Mouse (Mus musculus): ENCODE results near the gene Magi1.

Magi1 gene

GRCm38 (mm10) chr6:94154854-94155601 lies 128.7 kb downstream of the Magi1 start:
- no peak for DNase-seq

DNA sequence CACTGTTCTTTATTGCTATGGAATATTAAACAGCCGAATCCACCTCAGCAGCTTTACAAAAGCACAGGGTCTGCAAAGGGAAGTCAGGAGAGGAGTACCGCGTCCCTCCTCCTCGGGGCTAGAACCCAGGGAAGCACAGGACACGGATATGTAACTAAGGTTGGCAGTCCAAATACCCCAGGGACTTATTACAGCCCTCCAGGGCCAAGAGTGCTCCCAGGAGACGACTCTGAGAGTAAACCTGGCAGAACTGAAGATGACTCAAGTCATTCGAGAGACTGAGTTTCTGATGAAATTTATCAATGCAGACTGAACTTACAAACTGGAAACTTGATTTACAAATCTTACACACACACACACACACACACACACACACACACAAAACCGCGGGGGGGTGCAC lies 130.8 kb downstream of the Magi1 start:
- no peak for DNase-seq

- no peak for DNase-seq
Measured at GRCm38 (mm10) chr6:94150876-94151275, 132.8 kb downstream of the Magi1 start.

- no peak for DNase-seq
Measured at GRCm38 (mm10) chr6:94149800-94150199, 133.9 kb downstream of the Magi1 start.

- no peak for DNase-seq
Measured at GRCm38 (mm10) chr6:94146206-94146493, 137.6 kb downstream of the Magi1 start.

DNA sequence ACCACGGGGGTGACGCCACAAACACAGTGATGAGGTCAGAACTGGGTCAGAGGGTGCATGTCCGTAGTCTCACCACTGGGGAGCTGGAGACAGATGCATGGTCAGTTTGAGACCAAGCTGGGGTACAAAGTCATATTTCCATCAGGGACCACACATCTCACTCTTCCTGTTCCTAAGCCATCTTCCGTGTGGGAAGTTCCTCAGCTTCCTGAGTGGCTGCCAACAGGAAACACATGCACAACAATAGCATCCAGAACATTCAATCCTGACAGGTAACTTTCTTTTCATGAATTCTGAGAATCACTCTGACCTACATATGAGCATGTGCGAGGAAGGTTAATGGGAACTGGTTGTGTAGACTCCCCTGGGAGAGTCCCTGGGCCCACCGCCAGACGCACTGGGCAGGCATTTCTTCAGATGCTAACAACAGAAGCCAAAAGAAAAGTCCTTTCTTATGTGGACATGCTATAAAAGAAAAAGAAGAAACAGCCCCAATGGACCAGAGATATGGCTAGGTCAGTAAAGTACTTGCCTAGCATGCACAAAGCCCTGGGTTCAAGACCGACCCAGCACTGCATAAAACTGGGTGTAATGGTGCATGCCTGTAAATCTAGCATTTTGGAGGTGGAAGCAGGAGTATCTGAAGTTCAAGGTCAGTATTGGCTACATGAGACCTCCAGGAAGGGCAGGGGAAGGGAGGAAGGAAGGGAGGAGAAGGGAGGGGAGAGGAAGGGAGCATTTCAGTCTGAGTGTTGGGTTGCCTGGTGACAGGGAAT lies 138.1 kb downstream of the Magi1 start:
- DNase-seq, result no peak

DNA sequence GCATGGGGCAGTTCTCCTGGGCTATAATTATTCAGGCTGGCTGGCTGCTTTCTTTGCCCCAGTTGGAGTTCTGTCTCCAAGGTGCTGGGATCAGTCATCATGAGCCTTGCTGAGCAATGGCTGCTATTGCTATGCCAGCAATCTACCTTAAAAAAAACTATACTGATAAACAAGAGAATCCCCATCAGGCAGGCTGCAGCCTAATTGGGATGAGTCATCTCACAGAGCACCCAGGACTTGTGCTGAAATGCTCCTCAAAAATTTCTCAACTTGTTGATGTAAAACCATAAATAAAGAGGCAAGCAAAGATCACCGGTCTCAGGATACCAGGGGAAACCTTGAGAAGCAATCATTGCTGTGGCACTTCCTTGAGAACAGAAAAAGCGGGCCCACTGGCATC lies 141.2 kb downstream of the Magi1 start:
- no peak for DNase-seq

DNA sequence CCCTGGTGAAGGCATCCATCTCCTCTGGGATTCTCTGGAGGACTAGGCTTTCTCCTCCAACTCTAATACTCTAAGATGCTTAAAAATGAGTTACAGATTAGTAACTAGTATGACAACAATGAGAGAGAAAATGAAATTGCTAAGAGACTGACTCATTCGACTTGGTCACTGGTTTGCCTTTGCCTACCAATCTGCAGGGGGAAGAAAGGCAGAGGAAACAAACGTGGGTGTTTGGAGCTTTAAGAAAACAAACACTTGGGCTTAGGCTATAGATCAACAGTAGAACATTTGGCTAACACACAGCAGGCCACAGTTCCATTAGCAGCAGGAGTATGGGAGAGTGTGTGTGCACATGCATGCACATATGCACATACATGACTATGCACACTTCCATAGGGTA lies 142.2 kb downstream of the Magi1 start:
- DNase-seq, result no peak

- no peak for DNase-seq
Measured at GRCm38 (mm10) chr6:94139952-94140414, 143.7 kb downstream of the Magi1 start.

DNA sequence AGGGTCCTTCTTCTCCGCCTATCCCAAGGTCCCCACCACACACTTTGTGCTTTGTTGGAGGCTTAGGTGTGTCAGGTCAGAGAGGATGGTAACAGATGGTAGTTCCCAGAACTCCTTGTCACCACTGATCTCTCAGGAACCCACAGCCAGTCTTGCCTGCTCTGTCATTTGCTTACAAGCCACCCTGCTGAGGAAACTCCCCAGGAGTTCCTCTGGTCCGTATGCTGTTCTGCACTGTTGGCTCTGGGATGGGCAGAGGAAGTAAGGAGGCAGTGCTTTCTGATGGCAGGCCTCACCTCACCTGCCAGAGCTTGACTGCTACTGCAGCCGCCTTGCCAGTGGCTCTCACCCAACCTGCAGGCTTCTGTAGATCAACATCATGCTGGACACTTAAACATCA lies 147.0 kb downstream of the Magi1 start:
- DNase-seq, result no peak

- no peak for DNase-seq
Measured at GRCm38 (mm10) chr6:94134159-94134558, 149.6 kb downstream of the Magi1 start.

DNA sequence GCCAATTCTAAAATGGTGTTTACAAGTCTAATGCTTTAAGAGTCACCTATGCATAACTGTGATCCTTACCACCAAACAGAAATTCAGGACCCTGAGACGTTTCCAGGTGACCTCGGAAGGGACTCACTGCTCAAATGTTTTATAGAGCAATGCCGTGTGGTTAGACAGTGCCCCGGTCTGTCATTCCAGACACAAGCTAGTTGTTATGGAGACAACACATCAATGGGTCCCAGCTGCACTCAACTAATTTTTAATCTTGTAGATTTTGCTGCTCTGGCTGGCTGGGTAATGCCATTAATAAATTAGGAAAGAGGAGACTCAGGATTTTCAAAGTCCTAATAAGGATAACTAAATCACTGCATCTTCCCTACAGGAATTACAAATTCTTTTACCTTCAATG lies 151.7 kb downstream of the Magi1 start:
- no peak for DNase-seq

GRCm38 (mm10) chr6:94130389-94130788 lies 153.3 kb downstream of the Magi1 start:
- DNase-seq, result no peak

- no peak for DNase-seq
Measured at GRCm38 (mm10) chr6:94126763-94127162, 157.0 kb downstream of the Magi1 start.

DNA sequence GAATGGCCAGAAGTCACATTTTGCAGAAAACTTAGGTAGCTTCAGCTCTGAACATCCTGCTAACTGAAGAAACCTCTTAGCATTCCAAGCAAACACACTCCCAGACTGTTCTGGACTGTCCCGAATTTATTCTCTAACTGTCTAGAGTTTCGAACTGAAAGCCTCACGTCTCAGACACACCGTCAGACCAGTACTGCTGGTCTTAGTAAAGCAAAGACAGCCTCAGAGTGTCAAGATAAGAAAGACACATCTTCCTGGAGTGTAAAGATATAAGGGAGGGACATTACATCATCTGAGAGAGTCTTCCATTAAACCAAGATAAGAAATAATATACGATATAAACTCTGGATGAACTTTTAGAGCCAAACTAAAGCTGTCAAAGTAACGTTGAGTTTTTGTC lies 158.6 kb downstream of the Magi1 start:
- DNase-seq, result no peak

- no peak for DNase-seq
Measured at GRCm38 (mm10) chr6:94124279-94124678, 159.4 kb downstream of the Magi1 start.

- DNase-seq, result no peak
Measured at GRCm38 (mm10) chr6:94122566-94123150, 161.1 kb downstream of the Magi1 start.

- no peak for DNase-seq
Measured at GRCm38 (mm10) chr6:94121488-94121887, 162.2 kb downstream of the Magi1 start.

- DNase-seq, result no peak
Measured at GRCm38 (mm10) chr6:94116434-94117432, 167.0 kb downstream of the Magi1 start.

DNA sequence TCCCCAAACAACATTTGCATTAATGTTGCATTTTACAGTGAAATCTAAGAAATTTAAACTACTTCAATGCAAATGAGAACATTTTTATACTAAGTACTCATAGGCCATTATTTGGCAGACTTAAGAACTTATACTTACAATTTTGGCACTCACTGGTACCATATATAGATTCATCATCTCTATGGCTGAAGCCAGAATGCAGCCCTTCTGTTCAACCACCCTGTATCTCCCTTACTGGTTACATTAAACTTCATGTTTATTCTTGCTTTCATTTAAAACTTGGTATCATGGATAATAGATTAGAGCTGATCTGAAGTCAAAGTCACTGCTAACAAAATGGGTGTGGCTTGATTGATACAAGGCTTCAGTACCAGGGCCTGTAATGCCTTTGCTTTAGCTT lies 171.9 kb downstream of the Magi1 start:
- no peak for DNase-seq

DNA sequence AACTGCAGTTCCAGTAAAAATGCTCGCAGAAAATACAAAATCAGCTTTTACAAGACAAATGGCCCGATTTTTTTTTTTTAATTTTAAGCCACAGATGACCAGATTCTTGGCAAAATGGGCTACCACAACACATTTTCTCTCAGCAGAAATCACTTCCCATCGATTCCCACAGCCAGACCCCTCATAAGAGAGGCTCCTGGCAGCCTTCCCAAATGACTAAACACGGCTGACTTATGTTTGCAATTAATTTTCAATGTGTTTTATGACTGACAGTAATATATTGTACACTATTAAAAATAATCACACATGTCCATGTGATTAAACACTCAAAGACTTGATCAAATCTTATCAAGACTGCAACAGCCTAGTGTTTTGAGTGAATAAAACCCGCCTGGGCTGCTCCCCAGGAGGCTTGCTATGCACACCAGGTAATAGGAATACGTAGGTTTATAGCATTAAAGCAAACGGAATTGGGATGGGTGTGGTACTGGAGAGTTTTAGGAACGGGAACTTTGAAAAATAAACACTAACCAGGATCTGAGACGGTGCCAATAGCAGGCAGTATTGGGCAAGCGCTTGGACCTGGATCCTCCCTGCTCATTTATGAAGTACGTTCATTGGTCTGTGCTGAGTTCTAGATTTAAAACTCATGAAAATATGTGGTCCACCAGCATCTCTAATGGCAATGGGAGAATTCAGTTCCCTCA lies 176.2 kb downstream of the Magi1 start:
- no peak for DNase-seq

- no peak for DNase-seq
Measured at GRCm38 (mm10) chr6:94103581-94103980, 180.1 kb downstream of the Magi1 start.
